Mouse (Mus musculus) testis, adult 2 months (tissue): ENCODE data around the gene Pqlc2. TPM values are rescaled to one million over a fixed set of nuclear protein-coding genes. Genes with fewer than 3 reads are reported as not detected.

Experiments
- H3K27ac ChIP-seq: fragments of 200-500 bp; 2 replicates; pipeline ENCODE4 v1.5.1; 2012; ENCODE audit warnings: low read depth, low read length; ENCODE audit not compliant: control insufficient read depth, insufficient read depth
- H3K27me3 ChIP-seq: fragments of 200-500 bp; 2 replicates; pipeline ENCODE4 v1.6.1; 2012; ENCODE audit warnings: mild to moderate bottlenecking, low read length, moderate library complexity; ENCODE audit not compliant: control insufficient read depth, insufficient read depth
- H3K36me3 ChIP-seq: fragments of 200-500 bp; 2 replicates; pipeline ENCODE4 v1.6.1; 2012; ENCODE audit warnings: mild to moderate bottlenecking, low read length; ENCODE audit not compliant: control insufficient read depth, insufficient read depth
- H3K4me1 ChIP-seq: fragments of 200-500 bp; 2 replicates; pipeline ENCODE4 v1.6.1; 2012; ENCODE audit warnings: low read length; ENCODE audit not compliant: control insufficient read depth, insufficient read depth
- H3K4me3 ChIP-seq: fragments of 200-500 bp; 2 replicates; pipeline ENCODE4 v1.5.1; 2012; ENCODE audit warnings: low read depth, mild to moderate bottlenecking, low read length, moderate library complexity, mixed read lengths; ENCODE audit not compliant: control insufficient read depth
- CTCF ChIP-seq: fragments of 200-500 bp; IDR thresholded peaks from 2 replicates; pipeline ENCODE4 v1.5.1; 2012; ENCODE audit warnings: low read depth, mild to moderate bottlenecking, inconsistent platforms, low read length, moderate library complexity; ENCODE audit not compliant: control insufficient read depth, insufficient read depth, insufficient replicate concordance
- POLR2A ChIP-seq: fragments of 200-500 bp; IDR thresholded peaks from 2 replicates; pipeline ENCODE4 v1.6.1; 2012; ENCODE audit warnings: low read depth, mild to moderate bottlenecking, inconsistent platforms, low read length, moderate library complexity; ENCODE audit not compliant: control insufficient read depth
- polyA plus RNA-seq: library from polyadenylated mRNA; depleted of rRNA; stranded (reverse); fragments of >200 nt; gene quantifications from 2 replicates; pipeline ENCODE4 v1.2.3, GENCODE M21; 2012

Gene Pqlc2
- polyA plus RNA-seq, 1 experiment: 5.5 TPM

DNA sequence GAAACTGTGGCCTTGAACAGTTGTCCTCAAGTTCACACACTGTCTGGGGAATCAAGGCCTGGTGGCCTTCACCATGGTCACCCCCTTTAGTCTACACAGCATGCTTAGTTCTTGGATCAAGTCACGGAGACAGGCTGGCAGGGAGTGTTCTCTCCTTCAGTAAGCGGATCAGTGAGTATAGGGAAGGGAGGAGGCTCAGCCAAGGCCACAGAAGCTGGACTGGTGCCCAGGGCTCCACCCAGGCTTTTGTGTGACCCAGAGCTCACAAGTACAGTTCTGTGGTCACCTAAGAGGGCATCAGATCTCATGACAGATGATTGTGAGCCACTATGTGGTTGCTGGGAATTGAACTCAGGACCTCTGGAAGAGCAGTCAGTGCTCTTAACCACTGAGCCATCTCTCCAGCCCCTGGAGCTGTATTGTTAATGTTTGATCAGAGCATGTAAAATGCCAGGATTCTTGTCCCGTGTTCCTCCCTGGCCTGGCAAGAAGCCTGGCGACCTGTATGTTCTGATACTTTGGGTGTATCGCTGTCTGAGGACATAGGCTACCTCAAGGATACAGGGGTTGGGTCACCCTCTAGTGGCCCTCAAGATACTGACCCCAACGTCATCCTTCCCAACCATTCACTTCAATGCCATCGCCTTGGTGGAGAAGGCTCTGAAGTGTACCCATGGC, 31.2 kb upstream of the Pqlc2 start:
- Histone ChIP-seq H3K27me3 (no peaks in the 10 kb centered on the region), H3K4me1 (peaks cover 10% of the 10 kb centered on the region), H3K36me3 (no peaks in the 10 kb centered on the region), H3K27ac (peak overlapping the region; percentile 16; the same call in 1 of the 2 replicates), H3K4me3 (no peak overlapping the region)
- TF ChIP-seq POLR2A: no peak
- no peak for TF ChIP-seq CTCF

GRCm38 (mm10) chr4:139340835-139341234, 30.3 kb upstream of the Pqlc2 start:
- Histone ChIP-seq H3K4me3 (no peak overlapping the region), H3K4me1 (peaks cover 8% of the 10 kb centered on the region), H3K27ac (no peak overlapping the region), H3K27me3 (no peaks in the 10 kb centered on the region), H3K36me3 (no peaks in the 10 kb centered on the region)
- TF ChIP-seq POLR2A (no peak), CTCF (no peak)

DNA sequence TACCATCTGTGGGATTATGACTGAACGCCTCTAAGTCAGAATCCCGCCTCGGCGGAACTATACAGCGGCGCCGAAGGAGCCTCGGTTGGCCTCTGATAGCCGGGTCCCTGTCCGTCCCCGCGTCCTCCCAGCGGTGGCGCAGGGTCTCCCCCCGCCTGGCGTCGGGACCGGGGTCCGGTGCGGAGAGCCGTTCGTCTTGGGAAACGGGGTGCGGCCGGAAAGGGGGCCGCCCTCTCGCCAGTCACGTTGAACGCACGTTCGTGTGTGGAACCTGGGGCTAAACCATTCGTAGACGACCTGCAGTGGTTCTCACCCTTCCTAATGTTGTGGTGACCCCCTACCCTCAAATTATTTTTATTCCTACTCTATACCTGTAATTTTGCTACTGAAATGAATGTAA, 27.6 kb upstream of the Pqlc2 start:
- TF ChIP-seq CTCF: no peak
- TF ChIP-seq POLR2A: no peak

GRCm38 (mm10) chr4:139336822-139337483, 26.4 kb upstream of the Pqlc2 start:
- peaks cover 8% of the 10 kb centered on the region for H3K4me1 ChIP-seq
- peak overlapping the region; percentile 63; the same call in 1 of the 2 replicates for H3K27ac ChIP-seq
- H3K27me3 ChIP-seq: no peaks in the 10 kb centered on the region
- H3K4me3 ChIP-seq: peak overlapping the region; percentile 76
- TF ChIP-seq CTCF (peak; percentile 91; the same call in 1 of the 2 replicates), POLR2A (0 out of 2 replicates have a peak, but pooled peaks have one; percentile 35)
- H3K36me3 ChIP-seq: no peaks in the 10 kb centered on the region

More for the DNA sequence above, 27.6 kb upstream of the Pqlc2 start:
- H3K36me3 ChIP-seq: no peaks in the 10 kb centered on the region
- H3K27me3 ChIP-seq: no peaks in the 10 kb centered on the region
- peak overlapping the region; percentile 77 for H3K4me3 ChIP-seq
- no peak overlapping the region for H3K27ac ChIP-seq
- peaks cover 8% of the 10 kb centered on the region for H3K4me1 ChIP-seq

GRCm38 (mm10) chr4:139335507-139335906, 25.0 kb upstream of the Pqlc2 start:
- Histone ChIP-seq H3K36me3 (no peaks in the 10 kb centered on the region), H3K27ac (no peak overlapping the region), H3K4me3 (no peak overlapping the region), H3K27me3 (no peaks in the 10 kb centered on the region), H3K4me1 (peaks cover 11% of the 10 kb centered on the region)
- TF ChIP-seq POLR2A (no peak), CTCF (no peak)

DNA sequence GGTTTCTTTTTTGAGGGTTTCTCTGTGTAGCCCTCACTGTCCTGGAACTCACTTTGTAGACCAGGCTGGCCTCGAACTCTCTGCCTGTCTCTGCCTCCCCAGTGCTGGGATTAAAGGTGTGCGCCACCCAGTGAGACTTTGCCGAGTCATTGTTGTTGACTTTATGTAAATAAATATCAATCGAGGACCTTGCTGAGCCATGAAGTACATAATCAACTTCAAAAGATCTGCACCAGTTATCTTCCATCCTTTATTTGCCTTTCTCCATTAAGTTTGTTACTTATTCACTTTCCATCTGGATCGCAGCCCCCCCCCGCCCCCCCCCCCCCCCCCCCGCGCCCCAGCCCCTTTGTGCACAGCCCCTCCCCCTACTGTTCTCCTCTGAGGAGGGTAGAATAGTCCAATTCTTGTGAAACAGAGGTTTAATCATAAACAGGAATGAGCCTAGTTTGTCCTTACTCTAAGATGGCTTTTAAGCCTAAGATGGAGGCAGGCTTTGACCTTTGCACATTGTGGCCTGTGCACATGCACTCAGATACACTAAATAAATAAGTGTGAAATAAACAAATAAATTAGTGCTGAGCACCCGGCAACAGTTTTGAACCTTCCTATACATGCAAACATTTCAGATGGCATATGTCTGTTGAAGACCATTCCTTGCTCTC, 24.3 kb upstream of the Pqlc2 start:
- H3K4me3 ChIP-seq: no peak overlapping the region
- H3K27ac ChIP-seq: no peak overlapping the region
- TF ChIP-seq POLR2A (no peak), CTCF (no peak)
- no peaks in the 10 kb centered on the region for H3K27me3 ChIP-seq
- peaks cover 11% of the 10 kb centered on the region for H3K4me1 ChIP-seq
- no peaks in the 10 kb centered on the region for H3K36me3 ChIP-seq

GRCm38 (mm10) chr4:139330605-139331004, 20.1 kb upstream of the Pqlc2 start:
- no peak overlapping the region for H3K27ac ChIP-seq
- peak overlapping the region; percentile 64 for H3K4me3 ChIP-seq
- TF ChIP-seq CTCF (peak; percentile 59; the same call in 1 of the 2 replicates), POLR2A (no peak)
- H3K27me3 ChIP-seq: no peaks in the 10 kb centered on the region
- no peaks in the 10 kb centered on the region for H3K36me3 ChIP-seq
- peaks cover 4% of the 10 kb centered on the region; the same call in 1 of the 2 replicates for H3K4me1 ChIP-seq
